12 mouse cellular contexts compared by ENCODE assay signal in the genomic region with DNA sequence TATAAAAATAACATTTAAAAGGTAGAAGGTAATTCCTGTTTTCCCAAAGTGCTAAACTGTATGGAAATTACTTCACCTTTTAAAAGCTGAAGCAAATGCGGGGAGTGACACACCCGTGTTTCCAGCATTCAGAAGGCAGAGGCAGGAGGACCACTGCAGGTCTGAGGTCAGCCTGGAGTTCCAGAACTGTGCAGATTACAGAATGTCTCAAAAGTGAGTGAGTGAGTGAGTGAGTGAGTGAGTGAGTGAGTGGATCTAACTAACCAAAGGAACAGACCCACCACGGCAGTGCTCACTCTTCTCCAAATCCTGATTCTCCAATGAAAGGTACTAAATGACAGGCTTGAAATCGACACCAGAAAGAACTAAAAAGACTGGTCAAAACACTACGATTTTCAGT.
A peak's percentile ranks its signal among the peaks of the same experiment; 100 is the strongest.
DNase-seq lines count a peak whose midpoint lies in the region; ATAC-seq and TF ChIP-seq lines count a peak whose summit lies in the region.
"Had no signal": no experiment of that assay in that cellular context is flagged by ENCODE, and none has a peak within 500 bp of the region (broad histone marks: within the 10 kb centered on the region; RNA-seq: fewer than 3 reads in every experiment).

No protein-coding gene starts in this region.

- H3K4me3 ChIP-seq in kidney, adult 2 months (ENCODE audit: insufficient read depth, low read depth, low read length), result no peak overlapping the region
- no peak overlapping the region for H3K4me3 ChIP-seq in lung, embryonic 16.5 days (ENCODE audit: low read length)
- H3K4me3 ChIP-seq in lung, adult 2 months (replicated peaks; ENCODE audit: extremely low read depth, low read depth, low read length), result no peak overlapping the region
- H3K4me3 ChIP-seq: embryonic facial prominence, embryonic 12.5 days; forebrain, embryonic 15.5 days; heart, embryonic 12.5 days; hindbrain, embryonic 15.5 days had no signal

- no peaks in the 10 kb centered on the region for H3K27me3 ChIP-seq in kidney, adult 2 months (replicated peaks; ENCODE audit: control insufficient read depth, insufficient read depth, low read length)
- H3K27me3 ChIP-seq in lung, embryonic 16.5 days (ENCODE audit: control insufficient read depth, insufficient read depth, low read depth, low read length), result no peaks in the 10 kb centered on the region
- H3K27me3 ChIP-seq: embryonic facial prominence, embryonic 12.5 days; forebrain, embryonic 15.5 days; heart, embryonic 12.5 days; hindbrain, embryonic 15.5 days had no signal

- no peak overlapping the region for H3K9ac ChIP-seq in lung, embryonic 16.5 days (ENCODE audit: low read length)
- H3K9ac ChIP-seq: embryonic facial prominence, embryonic 12.5 days; forebrain, embryonic 15.5 days; heart, embryonic 12.5 days; hindbrain, embryonic 15.5 days had no signal

- TF ChIP-seq POLR2A in kidney, adult 2 months (IDR thresholded peaks at IDR 0.05; ENCODE audit: low read depth, low read length), result no peak
- TF ChIP-seq POLR2A in lung, adult 2 months (IDR thresholded peaks at IDR 0.05; ENCODE audit: borderline replicate concordance, extremely low read depth, low read depth, low read length), result no peak

- no peak for TF ChIP-seq CTCF in kidney, adult 2 months (conservative IDR thresholded peaks at IDR 0.05; ENCODE audit: insufficient read depth, insufficient read length, low read depth, low read length)
- TF ChIP-seq CTCF in lung, adult 2 months (IDR thresholded peaks at IDR 0.05; ENCODE audit: insufficient read depth, low read length), result no peak

- 67% methylated on average over 5 of the region's 5 CpGs for WGBS in kidney, adult 2 months
- WGBS in lung, embryonic 16.5 days, result 72% methylated on average over 5 of the region's 5 CpGs
- 55% methylated on average over 5 of the region's 5 CpGs for WGBS in lung, adult 2 months

- no peak overlapping the region for H3K4me2 ChIP-seq in lung, embryonic 16.5 days (ENCODE audit: low read depth, low read length)
- H3K4me2 ChIP-seq: embryonic facial prominence, embryonic 12.5 days; forebrain, embryonic 15.5 days; heart, embryonic 12.5 days; hindbrain, embryonic 15.5 days had no signal

- no peak for ATAC-seq in lung, embryonic 16.5 days (ENCODE audit: low read depth)

- intact Hi-C loops in heart, postnatal 25 days (cut with DNase I), result loop anchor here (2.0 to 5.0 kb wide), 3 partner anchors 15 to 291 kb away; no protein-coding TSS in a partner anchor

- no peaks in the 10 kb centered on the region for H3K36me3 ChIP-seq in kidney, adult 2 months (ENCODE audit: control insufficient read depth, insufficient read depth, low read length)
- H3K36me3 ChIP-seq in lung, embryonic 16.5 days (ENCODE audit: control insufficient read depth, insufficient read depth, low read length), result no peaks in the 10 kb centered on the region
- H3K36me3 ChIP-seq: forebrain, embryonic 15.5 days; heart, embryonic 12.5 days; hindbrain, embryonic 15.5 days had no signal

- DNase-seq in heart, adult 11 months, result peak; percentile 81
- DNase-seq in heart, postnatal 25 days (ENCODE audit: low spot score), result no peak
- no peak for DNase-seq in kidney, adult 2 months
- no peak for DNase-seq in kidney, postnatal 25 days
- no peak for DNase-seq in lung, adult 2 months
- DNase-seq in right cerebral cortex, adult 2 months (ENCODE audit: low spot score in 2 of 2), result no peak
- DNase-seq: cerebellum, adult 11-12 months had no signal

- peak overlapping the region; percentile 49 for H3K27ac ChIP-seq in kidney, adult 2 months (ENCODE audit: insufficient read depth, low read depth, low read length)
- 0 out of 2 replicates have a peak overlapping the region, but pooled peaks have one; percentile 2 for H3K27ac ChIP-seq in lung, embryonic 16.5 days (ENCODE audit: low read length)
- H3K27ac ChIP-seq: embryonic facial prominence, embryonic 12.5 days; forebrain, embryonic 15.5 days; hindbrain, embryonic 15.5 days had no signal

- H3K9me3 ChIP-seq in lung, embryonic 16.5 days (ENCODE audit: control insufficient read depth, low read length), result no peaks in the 10 kb centered on the region
- H3K9me3 ChIP-seq: embryonic facial prominence, embryonic 12.5 days; forebrain, embryonic 15.5 days; heart, embryonic 12.5 days; hindbrain, embryonic 15.5 days had no signal

- H3K4me1 ChIP-seq in kidney, adult 2 months (ENCODE audit: control insufficient read depth, insufficient read depth, low read length), result peaks cover 19% of the 10 kb centered on the region
- peaks cover 20% of the 10 kb centered on the region for H3K4me1 ChIP-seq in lung, embryonic 16.5 days (replicated peaks; ENCODE audit: control insufficient read depth, insufficient read depth, low read length)
- peaks cover 10% of the 10 kb centered on the region for H3K4me1 ChIP-seq in lung, adult 2 months (ENCODE audit: control insufficient read depth, insufficient read depth, low read length)
